Mouse (Mus musculus) kidney, postnatal 0 days (tissue): ENCODE measurements around the gene Tmem131. TPM values are rescaled to one million over a fixed set of nuclear protein-coding genes. Genes with fewer than 3 reads are reported as not detected.
"Not testable (repeated sequence)": the region's sequence is repeated elsewhere in the genome, so short reads cannot be mapped to it uniquely, and the experiment has no call there.

Experiments used
- ATAC-seq: fragments of 200-750 bp; cut with Nextera tagmentation; replicated peaks from 2 replicates; pipeline ENCODE4 v1.8.0; 2017; ENCODE audit warnings: low read depth, moderate number of reproducible peaks, moderate TSS enrichment, moderate library complexity; ENCODE audit not compliant: low FRiP score
- DNase-seq: peaks from one replicate; pipeline ENCODE4 v3.0.0-alpha.2; 2016; ENCODE audit warnings: low spot score
- H3K27ac ChIP-seq: fragments of 300-500 bp; sonication (generic); 2 replicates; pipeline ENCODE4 v1.5.1; 2014; ENCODE audit warnings: mild to moderate bottlenecking
- H3K27me3 ChIP-seq: fragments of 300-500 bp; sonication (generic); 2 replicates; pipeline ENCODE4 v1.6.1; 2014; ENCODE audit warnings: low read length, mixed read lengths; ENCODE audit not compliant: insufficient read depth
- H3K36me3 ChIP-seq: fragments of 300-500 bp; sonication (generic); 2 replicates; pipeline ENCODE4 v1.6.1; 2014; ENCODE audit warnings: low read length, mixed read lengths; ENCODE audit not compliant: insufficient read depth
- H3K4me1 ChIP-seq: fragments of 300-500 bp; sonication (generic); replicated peaks from 2 replicates; pipeline ENCODE4 v1.6.1; 2014; ENCODE audit warnings: antibody characterized with exemption, low read length, mixed read lengths; ENCODE audit not compliant: insufficient read depth
- H3K4me2 ChIP-seq: fragments of 300-500 bp; sonication (generic); 2 replicates; pipeline ENCODE4 v1.6.1; 2014; ENCODE audit warnings: mild to moderate bottlenecking, low read length, moderate library complexity, mixed read lengths
- H3K4me3 ChIP-seq: fragments of 300-500 bp; sonication (generic); replicated peaks from 2 replicates; pipeline ENCODE4 v1.5.1; 2014; ENCODE audit warnings: low read depth, low read length
- H3K9ac ChIP-seq: fragments of 300-500 bp; sonication (generic); 2 replicates; pipeline ENCODE4 v1.6.1; 2014; ENCODE audit warnings: low read depth, low read length
- H3K9me3 ChIP-seq: fragments of 300-500 bp; sonication (generic); replicated peaks from 2 replicates; pipeline ENCODE4 v1.6.1; 2016; ENCODE audit warnings: low read length, inconsistent platforms, mixed read lengths
- CTCF ChIP-seq: IDR thresholded peaks from 2 replicates; pipeline ENCODE4 v1.5.1; 2016; ENCODE audit warnings: antibody characterized with exemption, low read depth, mild to moderate bottlenecking, moderate library complexity
- WGBS: fragments of 180-500 bp; shearing (Covaris S2); extraction: QIAGEN DNeasy Blood & Tissue Kit; methylation state at CpG from one replicate; pipeline ENCODE4 v1.1.7; 2014; 5-methylcytosine and 5-hydroxymethylcytosine counted together
- polyA plus RNA-seq: library from polyadenylated mRNA; unstranded; fragments of >200 nt; fragmentation: Nextera tagmentation; extraction: Ambion mirVana; gene quantifications from 2 replicates; pipeline ENCODE4 v1.2.1, GENCODE M21; 2015

Gene Tmem131
- polyA plus RNA-seq, 1 experiment from 2014 or later = 9.0 TPM

DNA sequence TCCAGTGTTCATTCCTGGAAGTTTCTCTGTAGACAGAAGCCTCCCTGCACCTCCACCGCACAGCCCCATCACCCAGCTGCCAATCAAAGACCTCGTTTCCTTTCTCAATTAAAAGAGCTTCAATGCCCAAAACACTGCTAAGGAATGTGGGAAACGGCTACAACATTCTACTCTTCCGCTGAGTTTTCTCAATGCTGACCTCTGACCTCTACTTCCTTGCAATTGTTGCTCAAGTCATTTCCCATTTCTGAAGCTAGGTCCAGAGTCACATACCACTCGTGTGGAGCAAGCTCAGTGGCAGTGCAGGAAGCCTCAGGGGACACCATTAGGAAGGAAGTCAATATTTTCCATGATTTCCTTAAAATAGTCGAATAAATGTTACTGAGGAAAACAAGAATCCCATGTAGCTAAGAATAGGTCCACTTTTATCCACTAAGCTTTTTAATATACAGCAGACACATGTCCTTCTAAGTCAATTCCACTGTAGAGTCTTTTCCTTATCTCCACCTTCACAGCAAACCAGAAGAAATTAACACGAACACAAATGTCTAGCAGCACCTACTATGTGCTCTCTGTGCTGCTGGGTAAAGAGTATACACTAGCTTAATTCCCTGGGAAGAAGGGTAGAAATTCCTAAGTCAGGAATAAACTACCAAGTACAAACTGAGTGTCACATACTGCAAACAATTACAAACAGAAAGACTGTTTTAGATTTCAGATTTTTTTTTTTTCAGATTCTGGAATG, 28.8 kb downstream of the Tmem131 start:
- no peaks in the 10 kb centered on the region for H3K36me3 ChIP-seq
- H3K4me3 ChIP-seq = no peak overlapping the region
- no peaks in the 10 kb centered on the region for H3K27me3 ChIP-seq
- WGBS = 31% methylated on average over 7 of the region's 7 CpGs
- no peaks in the 10 kb centered on the region for H3K9me3 ChIP-seq
- no peak for TF ChIP-seq CTCF
- H3K4me1 ChIP-seq = peaks cover 13% of the 10 kb centered on the region; the same call in 1 of the 2 replicates
- no peak overlapping the region for H3K4me2 ChIP-seq
- H3K27ac ChIP-seq = peak overlapping the region; percentile 9; the same call in 1 of the 2 replicates
- peak; percentile 89 for DNase-seq
- no peak overlapping the region for H3K9ac ChIP-seq
- ATAC-seq = 0 out of 2 replicates have a peak, but pooled peaks have one; percentile 33

DNA sequence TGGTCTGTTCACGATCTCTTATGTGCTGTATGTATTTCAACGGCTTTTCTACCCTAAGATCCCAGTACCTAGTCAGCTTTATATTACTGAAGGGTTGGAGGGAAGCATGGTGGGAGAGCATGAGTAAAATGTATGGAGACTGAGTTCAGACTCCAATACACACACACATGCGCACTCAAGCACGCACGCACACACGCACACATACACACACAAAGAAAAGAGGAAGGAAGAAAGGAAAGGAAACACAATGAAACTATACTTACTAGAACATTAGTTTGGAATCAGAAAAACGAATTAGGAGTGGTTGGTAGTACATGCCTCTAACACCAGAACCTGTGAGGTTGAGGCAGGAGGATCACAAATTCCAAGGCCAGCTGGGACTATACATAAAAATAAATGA, 29.7 kb downstream of the Tmem131 start:
- 83% methylated on average over 7 of the region's 7 CpGs for WGBS

DNA sequence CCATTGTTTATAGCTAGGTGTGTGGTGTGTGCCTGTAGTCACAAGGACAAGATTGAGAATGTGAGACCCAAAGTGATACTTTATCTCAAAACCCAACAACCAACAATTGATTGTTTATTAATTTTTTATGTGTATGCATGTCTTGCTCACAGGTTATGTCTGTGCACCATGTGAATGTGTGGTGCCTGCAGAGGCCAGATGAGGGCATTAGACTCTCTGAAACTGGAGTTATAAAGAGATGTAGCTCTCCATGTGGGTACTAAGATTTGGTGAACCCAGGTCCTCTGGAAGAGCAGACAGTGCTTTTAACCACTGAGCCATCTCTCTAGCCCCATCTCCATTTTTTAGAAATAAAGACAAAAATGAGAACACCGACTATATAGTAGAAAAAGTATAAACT, 31.2 kb downstream of the Tmem131 start:
- Histone ChIP-seq H3K27me3 (no peaks in the 10 kb centered on the region), H3K9me3 (no peaks in the 10 kb centered on the region)
- WGBS = 97% methylated on average over 1 of the region's 1 CpGs

More for the DNA sequence above, 29.7 kb downstream of the Tmem131 start:
- TF ChIP-seq CTCF = no peak
- ATAC-seq (no peak), DNase-seq (no peak)
- Histone ChIP-seq H3K9me3 (no peaks in the 10 kb centered on the region), H3K4me2 (no peak overlapping the region), H3K4me1 (peaks cover 12% of the 10 kb centered on the region; the same call in 1 of the 2 replicates), H3K36me3 (no peaks in the 10 kb centered on the region), H3K4me3 (no peak overlapping the region), H3K9ac (no peak overlapping the region), H3K27me3 (no peaks in the 10 kb centered on the region), H3K27ac (no peak overlapping the region)

DNA sequence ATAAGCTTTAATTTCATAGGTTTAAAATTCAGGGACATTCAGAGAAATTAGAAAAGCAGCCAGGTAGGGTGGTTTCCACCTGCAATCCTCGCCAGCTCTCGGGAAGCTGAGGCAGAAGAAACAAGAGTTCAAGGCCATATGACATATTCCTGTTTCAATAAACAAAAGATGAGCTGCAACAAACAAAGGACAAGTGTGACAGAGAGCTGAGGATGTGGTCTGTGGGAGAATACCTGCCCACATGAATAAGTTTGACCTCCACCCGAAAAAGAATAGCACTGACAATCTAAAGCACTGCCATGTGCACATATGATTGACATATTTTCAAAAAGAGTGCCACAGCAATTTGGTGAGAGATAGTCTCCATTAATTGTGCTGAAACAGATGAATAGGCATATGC, 31.9 kb downstream of the Tmem131 start:
- H3K4me3 ChIP-seq = no peak overlapping the region
- H3K27ac ChIP-seq = no peak overlapping the region
- no peak for TF ChIP-seq CTCF
- no peaks in the 10 kb centered on the region for H3K27me3 ChIP-seq
- no peak for DNase-seq
- no peaks in the 10 kb centered on the region for H3K36me3 ChIP-seq
- 90% methylated on average over 3 of the region's 3 CpGs for WGBS
- no peak overlapping the region for H3K9ac ChIP-seq
- no peak for ATAC-seq
- H3K9me3 ChIP-seq = no peaks in the 10 kb centered on the region
- H3K4me1 ChIP-seq = peaks cover 12% of the 10 kb centered on the region; the same call in 1 of the 2 replicates
- H3K4me2 ChIP-seq = no peak overlapping the region

More for the DNA sequence above, 31.2 kb downstream of the Tmem131 start:
- peak; percentile 8; the same call in 1 of the 2 replicates for TF ChIP-seq CTCF
- H3K27ac ChIP-seq = no peak overlapping the region
- H3K9ac ChIP-seq = no peak overlapping the region
- no peak overlapping the region for H3K4me3 ChIP-seq
- ATAC-seq (no peak), DNase-seq (no peak)
- H3K36me3 ChIP-seq = no peaks in the 10 kb centered on the region
- peaks cover 12% of the 10 kb centered on the region; the same call in 1 of the 2 replicates for H3K4me1 ChIP-seq
- H3K4me2 ChIP-seq = no peak overlapping the region

DNA sequence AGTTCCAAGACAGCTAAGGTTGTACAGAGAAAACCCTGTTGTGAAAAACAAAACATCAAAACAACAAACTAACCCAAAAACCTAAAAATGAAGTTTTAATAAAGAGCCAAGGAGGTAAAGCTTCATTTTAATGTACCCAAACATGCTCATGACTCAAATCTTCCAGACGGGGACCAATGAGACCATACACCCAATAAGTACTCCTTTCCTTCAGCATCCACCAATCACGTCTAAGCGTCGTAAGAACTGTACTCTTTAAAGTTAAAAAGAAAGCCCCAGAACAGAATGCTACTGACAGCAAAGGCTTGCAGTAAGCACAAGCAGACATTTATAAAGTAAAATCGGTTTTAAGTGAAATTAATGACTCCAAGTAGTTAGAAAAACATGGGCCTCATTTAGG, 33.1 kb downstream of the Tmem131 start:
- Histone ChIP-seq H3K4me3 (no peak overlapping the region), H3K9me3 (no peaks in the 10 kb centered on the region), H3K9ac (no peak overlapping the region), H3K36me3 (no peaks in the 10 kb centered on the region), H3K27me3 (no peaks in the 10 kb centered on the region), H3K27ac (no peak overlapping the region), H3K4me1 (peaks cover 9% of the 10 kb centered on the region; the same call in 1 of the 2 replicates), H3K4me2 (no peak overlapping the region)
- WGBS = 90% methylated on average over 5 of the region's 5 CpGs
- ATAC-seq (no peak), DNase-seq (no peak)
- TF ChIP-seq CTCF = no peak

DNA sequence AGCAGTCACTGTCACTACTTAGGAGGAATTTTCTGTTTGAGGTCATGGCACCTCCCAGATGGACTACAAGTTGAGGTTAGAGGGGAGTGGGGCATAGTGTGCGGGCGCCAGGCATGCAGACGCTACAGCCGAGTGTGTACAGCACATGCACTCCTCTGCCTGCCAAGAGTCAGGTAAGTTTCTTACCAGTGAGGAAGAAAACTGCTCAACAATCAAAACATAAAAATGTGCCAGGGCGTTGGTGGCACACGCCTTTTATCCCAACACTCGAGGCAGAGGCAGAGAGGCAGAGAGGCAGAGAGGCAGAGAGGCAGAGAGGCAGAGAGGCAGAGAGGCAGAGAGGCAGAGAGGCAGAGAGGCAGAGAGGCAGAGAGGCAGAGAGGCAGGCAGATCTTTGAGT, 33.5 kb downstream of the Tmem131 start:
- 69% methylated on average over 7 of the region's 7 CpGs for WGBS
- not testable (repeated sequence) for H3K4me3 ChIP-seq, H3K9me3 ChIP-seq, H3K27me3 ChIP-seq, H3K27ac ChIP-seq, DNase-seq, H3K9ac ChIP-seq, H3K4me2 ChIP-seq, ATAC-seq, H3K4me1 ChIP-seq, H3K36me3 ChIP-seq
